Mouse (Mus musculus) small intestine, adult 2 months (tissue): ENCODE measurements around the gene Pitx3.

Experiments used
- CTCF ChIP-seq: fragments of 200-500 bp; IDR thresholded peaks from 2 replicates; pipeline ENCODE4 v1.5.1; 2012; ENCODE audit warnings: low read depth, mild to moderate bottlenecking, control low read depth, inconsistent platforms, low read length, moderate library complexity, mixed read lengths; ENCODE audit not compliant: insufficient replicate concordance, insufficient read length; ENCODE audit errors: extremely low read depth
- POLR2A ChIP-seq: fragments of 200-500 bp; IDR thresholded peaks from 2 replicates; pipeline ENCODE4 v1.6.1; 2012; ENCODE audit warnings: low read depth, mild to moderate bottlenecking, control low read depth, inconsistent platforms, low read length, moderate library complexity

DNA sequence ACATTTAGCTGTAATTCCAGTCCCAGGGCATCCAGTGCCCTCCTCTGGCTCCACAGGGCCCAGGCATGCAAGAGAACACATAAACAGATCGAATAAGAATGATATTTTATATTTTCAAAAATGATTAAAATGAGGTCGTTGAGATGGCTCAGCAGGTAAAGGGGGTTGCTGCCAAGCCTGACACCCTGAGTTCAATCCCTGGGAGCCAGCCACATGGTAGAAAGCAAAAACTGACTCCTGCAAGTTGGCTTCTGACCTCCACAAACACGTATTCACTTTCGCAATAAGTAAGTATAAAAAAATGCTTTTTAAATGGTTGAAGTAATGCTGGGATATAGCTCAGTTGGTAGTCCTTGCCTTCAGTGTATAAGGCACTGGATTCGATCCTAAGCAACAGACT is 37.3 kb downstream of the Pitx3 start:
- no peak for TF ChIP-seq CTCF
- no peak for TF ChIP-seq POLR2A
